Mouse (Mus musculus) limb, embryonic 13.5 days (tissue): ENCODE measurements around the gene Grin2c. TPM values are rescaled to one million over a fixed set of nuclear protein-coding genes. Genes with fewer than 3 reads are reported as not detected.

ENCODE experiments used
- ATAC-seq: fragments of 200-750 bp; cut with Nextera tagmentation; 2 replicates; pipeline ENCODE4 v1.8.0; 2017; ENCODE audit warnings: low read depth, moderate number of reproducible peaks, moderate TSS enrichment; ENCODE audit not compliant: low FRiP score
- H3K27ac ChIP-seq: fragments of 300-500 bp; sonication (generic); 2 replicates; pipeline ENCODE4 v1.5.1; 2015; ENCODE audit warnings: inconsistent platforms, mild to moderate bottlenecking, moderate library complexity
- H3K27me3 ChIP-seq: fragments of 300-500 bp; sonication (generic); 2 replicates; pipeline ENCODE4 v1.6.1; 2015; ENCODE audit warnings: mild to moderate bottlenecking, inconsistent platforms
- H3K36me3 ChIP-seq: fragments of 300-500 bp; sonication (generic); 2 replicates; pipeline ENCODE4 v1.6.1; 2015; ENCODE audit warnings: inconsistent platforms, mild to moderate bottlenecking, moderate library complexity
- H3K4me1 ChIP-seq: fragments of 300-500 bp; sonication (generic); 2 replicates; pipeline ENCODE4 v1.6.1; 2015; ENCODE audit warnings: inconsistent platforms
- H3K4me2 ChIP-seq: fragments of 300-500 bp; sonication (generic); replicated peaks from 2 replicates; pipeline ENCODE4 v1.6.1; 2015; ENCODE audit warnings: inconsistent platforms, mild to moderate bottlenecking, moderate library complexity
- H3K4me3 ChIP-seq: fragments of 300-500 bp; sonication (generic); 2 replicates; pipeline ENCODE4 v1.5.1; 2015; ENCODE audit warnings: moderate library complexity, mild to moderate bottlenecking, inconsistent platforms
- H3K9ac ChIP-seq: fragments of 300-500 bp; sonication (generic); 2 replicates; pipeline ENCODE4 v1.6.1; 2015; ENCODE audit warnings: mild to moderate bottlenecking, inconsistent platforms
- H3K9me3 ChIP-seq: fragments of 300-500 bp; sonication (generic); 2 replicates; pipeline ENCODE4 v1.6.1; 2016; ENCODE audit warnings: inconsistent platforms
- WGBS: fragments of 180-500 bp; shearing (Covaris S2); methylation state at CpG from one replicate; pipeline ENCODE4 v1.1.7; 2015; 5-methylcytosine and 5-hydroxymethylcytosine counted together
- polyA plus RNA-seq: library from polyadenylated mRNA; unstranded; fragments of >200 nt; fragmentation: Nextera tagmentation; extraction: Ambion mirVana; gene quantifications from 2 replicates; pipeline ENCODE4 v1.2.1, GENCODE M21; 2015

The Grin2c gene
- polyA plus RNA-seq: 0.05 and 0.09 TPM in 2 replicates

GRCm38 (mm10) chr11:115267061-115267883 is at the start of gene Grin2c:
Gene Grin2c (minus strand): TSS chr11:115267243.
- H3K9me3 ChIP-seq: no peaks in the 10 kb centered on the region
- H3K27ac ChIP-seq: no peak within 1 kb of the TSS
- peak within 1 kb of the TSS; percentile 47 for H3K4me3 ChIP-seq
- 7% methylated on average over 31 of the region's 50 CpGs for WGBS
- peak within 1 kb of the TSS; percentile 59 for H3K9ac ChIP-seq
- H3K36me3 ChIP-seq: peaks cover 27% of the 10 kb centered on the region
- H3K27me3 ChIP-seq: peaks cover 84% of the 10 kb centered on the region
- peaks cover 22% of the 10 kb centered on the region for H3K4me1 ChIP-seq
- no peak for ATAC-seq
- H3K4me2 ChIP-seq: peak within 1 kb of the TSS; percentile 77

- Histone ChIP-seq H3K27ac (no peak overlapping the region), H3K36me3 (no peaks in the 10 kb centered on the region), H3K9me3 (no peaks in the 10 kb centered on the region), H3K4me2 (no peak overlapping the region), H3K4me1 (no peaks in the 10 kb centered on the region), H3K4me3 (no peak overlapping the region), H3K27me3 (peaks cover 79% of the 10 kb centered on the region), H3K9ac (no peak overlapping the region)
- 33% methylated on average over 2 of the region's 2 CpGs for WGBS
- no peak for ATAC-seq
These were observed 47.2 kb upstream of the Grin2c start for GRCm38 (mm10) chr11:115314249-115314648.

DNA sequence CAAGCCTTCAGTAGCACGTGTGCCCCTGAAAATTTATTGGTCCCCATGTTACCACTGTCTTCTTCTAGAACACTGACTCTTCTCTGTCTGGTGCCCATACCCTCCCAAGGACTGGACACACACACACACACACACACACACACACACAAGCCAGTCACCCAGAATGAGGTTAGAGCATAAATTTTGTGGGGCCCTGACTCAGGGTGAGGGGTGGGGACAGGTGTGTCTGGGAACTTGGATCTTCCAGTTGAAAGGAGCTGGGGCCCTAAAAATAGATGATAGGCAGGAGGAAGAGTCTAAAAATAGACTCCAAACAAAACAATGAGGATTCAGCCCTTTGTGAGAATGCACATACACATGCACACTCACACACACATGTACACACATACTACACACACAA is 41.7 kb upstream of the Grin2c start:
- no peak for ATAC-seq
- Histone ChIP-seq H3K4me3 (no peak overlapping the region), H3K9ac (no peak overlapping the region), H3K36me3 (no peaks in the 10 kb centered on the region), H3K27ac (no peak overlapping the region), H3K9me3 (no peaks in the 10 kb centered on the region), H3K4me2 (no peak overlapping the region), H3K4me1 (no peaks in the 10 kb centered on the region), H3K27me3 (peaks cover 46% of the 10 kb centered on the region)
- WGBS: 63% methylated on average over 1 of the region's 1 CpGs

- Histone ChIP-seq H3K9me3 (no peaks in the 10 kb centered on the region), H3K36me3 (no peaks in the 10 kb centered on the region), H3K4me1 (no peaks in the 10 kb centered on the region), H3K4me3 (no peak within 1 kb of the TSS), H3K4me2 (no peak within 1 kb of the TSS), H3K27me3 (peaks cover 30% of the 10 kb centered on the region), H3K27ac (no peak within 1 kb of the TSS), H3K9ac (no peak within 1 kb of the TSS)
- WGBS: 19% methylated on average over 8 of the region's 8 CpGs
- no peak for ATAC-seq
These were observed 39.8 kb upstream of the Grin2c start, which contains the start of gene Otop2 for GRCm38 (mm10) chr11:115306863-115307262. Gene Otop2 (plus strand): TSS chr11:115307163.

DNA sequence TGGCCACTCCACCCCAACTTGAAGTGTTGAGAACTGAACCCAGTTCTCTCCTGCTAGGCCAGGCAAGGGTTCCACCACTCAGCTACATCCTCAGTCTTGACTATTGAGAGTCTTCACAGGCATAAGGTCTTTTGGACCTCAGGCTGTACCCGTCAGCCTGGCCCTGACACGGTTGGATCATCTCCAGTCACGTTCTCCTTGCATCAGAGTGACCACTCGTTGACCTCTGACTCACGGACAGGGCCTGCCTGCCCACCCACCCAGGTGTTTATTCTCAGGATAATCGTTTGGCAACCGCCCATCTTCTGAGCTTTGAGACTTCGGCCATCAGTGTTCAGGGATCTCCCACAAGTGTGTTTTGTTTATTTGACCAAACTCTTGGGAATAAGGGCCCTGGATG is 36.1 kb upstream of the Grin2c start:
- no peaks in the 10 kb centered on the region for H3K4me1 ChIP-seq
- 63% methylated on average over 8 of the region's 8 CpGs for WGBS
- no peak for ATAC-seq

GRCm38 (mm10) chr11:115301351-115301750 is 34.3 kb upstream of the Grin2c start:
- H3K9me3 ChIP-seq: no peaks in the 10 kb centered on the region
- no peaks in the 10 kb centered on the region for H3K36me3 ChIP-seq
- H3K27ac ChIP-seq: no peak overlapping the region
- H3K9ac ChIP-seq: no peak overlapping the region
- ATAC-seq: no peak
- H3K4me2 ChIP-seq: no peak overlapping the region
- H3K4me3 ChIP-seq: no peak overlapping the region
- WGBS: 87% methylated on average over 2 of the region's 2 CpGs
- peaks cover 3% of the 10 kb centered on the region; the same call in 1 of the 2 replicates for H3K4me1 ChIP-seq
- peaks cover 46% of the 10 kb centered on the region for H3K27me3 ChIP-seq

More for the DNA sequence above, 36.1 kb upstream of the Grin2c start:
- H3K4me3 ChIP-seq: no peak overlapping the region
- no peaks in the 10 kb centered on the region for H3K36me3 ChIP-seq
- H3K27ac ChIP-seq: no peak overlapping the region
- H3K9ac ChIP-seq: no peak overlapping the region
- H3K9me3 ChIP-seq: no peaks in the 10 kb centered on the region
- no peak overlapping the region for H3K4me2 ChIP-seq
- H3K27me3 ChIP-seq: peaks cover 42% of the 10 kb centered on the region

GRCm38 (mm10) chr11:115300745-115301144 is 33.7 kb upstream of the Grin2c start:
- WGBS: 80% methylated on average over 4 of the region's 4 CpGs
- no peak overlapping the region for H3K4me3 ChIP-seq
- no peak overlapping the region for H3K9ac ChIP-seq
- H3K9me3 ChIP-seq: no peaks in the 10 kb centered on the region
- peaks cover 49% of the 10 kb centered on the region for H3K27me3 ChIP-seq
- no peak for ATAC-seq
- no peak overlapping the region for H3K27ac ChIP-seq
- peaks cover 3% of the 10 kb centered on the region; the same call in 1 of the 2 replicates for H3K4me1 ChIP-seq
- H3K4me2 ChIP-seq: no peak overlapping the region
- no peaks in the 10 kb centered on the region for H3K36me3 ChIP-seq

- no peak overlapping the region for H3K9ac ChIP-seq
- H3K27me3 ChIP-seq: peaks cover 57% of the 10 kb centered on the region
- no peak overlapping the region for H3K4me2 ChIP-seq
- no peak overlapping the region for H3K27ac ChIP-seq
- ATAC-seq: no peak
- H3K9me3 ChIP-seq: no peaks in the 10 kb centered on the region
- WGBS: 61% methylated on average over 8 of the region's 8 CpGs
- no peak overlapping the region for H3K4me3 ChIP-seq
- H3K36me3 ChIP-seq: no peaks in the 10 kb centered on the region
- peaks cover 3% of the 10 kb centered on the region; the same call in 1 of the 2 replicates for H3K4me1 ChIP-seq
These were observed 31.1 kb upstream of the Grin2c start for GRCm38 (mm10) chr11:115298160-115298559.

GRCm38 (mm10) chr11:115297214-115297826 is 30.3 kb upstream of the Grin2c start, which contains the start of gene Fads6:
Gene Fads6 (minus strand): TSS chr11:115297663.
- H3K4me1 ChIP-seq: peaks cover 3% of the 10 kb centered on the region; the same call in 1 of the 2 replicates
- peak within 1 kb of the TSS; percentile 51 for H3K4me3 ChIP-seq
- peak within 1 kb of the TSS; percentile 63 for H3K9ac ChIP-seq
- no peaks in the 10 kb centered on the region for H3K36me3 ChIP-seq
- peaks cover 56% of the 10 kb centered on the region for H3K27me3 ChIP-seq
- peak; percentile 44; the same call in 1 of the 2 replicates for ATAC-seq
- no peaks in the 10 kb centered on the region for H3K9me3 ChIP-seq
- under 1% methylated on average over 44 of the region's 44 CpGs for WGBS
- H3K4me2 ChIP-seq: peak within 1 kb of the TSS; percentile 86
- H3K27ac ChIP-seq: no peak within 1 kb of the TSS

DNA sequence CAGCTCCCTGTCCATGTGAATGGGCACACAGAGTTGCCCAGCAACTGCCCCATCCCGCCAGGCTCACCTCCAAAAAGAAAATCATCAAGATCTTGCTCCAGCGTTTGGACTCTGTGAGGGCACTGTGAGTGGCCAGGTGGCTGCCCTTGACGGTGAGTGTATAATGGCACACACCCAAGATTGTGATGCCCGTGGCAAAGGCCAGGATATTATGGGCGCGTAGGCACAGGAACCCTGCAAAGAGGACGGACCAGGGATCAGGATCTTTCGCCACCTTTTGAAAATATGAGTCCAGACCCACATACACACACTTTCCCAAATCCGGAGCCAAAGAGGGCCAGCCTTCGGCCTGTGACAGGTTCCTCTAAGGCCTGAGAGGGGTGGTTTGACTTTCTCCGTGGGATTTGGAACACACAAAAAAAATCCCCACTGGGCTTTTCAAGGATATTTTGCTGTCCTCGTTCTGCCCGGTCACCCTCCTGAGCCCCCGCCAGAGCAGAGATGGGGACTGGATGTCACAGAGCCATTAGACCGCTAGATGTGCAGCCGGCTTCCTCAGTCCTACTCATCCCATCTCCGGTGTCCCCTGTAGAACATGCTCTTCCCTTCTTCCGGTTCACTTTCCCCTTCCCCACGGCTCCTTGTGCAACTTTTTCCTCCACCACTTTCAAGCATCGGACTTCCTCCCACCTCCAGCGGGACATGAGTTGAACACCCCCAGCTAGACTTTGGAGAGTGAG is 29.6 kb upstream of the Grin2c start:
- peaks cover 3% of the 10 kb centered on the region; the same call in 1 of the 2 replicates for H3K4me1 ChIP-seq
- H3K4me2 ChIP-seq: peak overlapping the region; percentile 86
- ATAC-seq: no peak
- peak overlapping the region; percentile 63; the same call in 1 of the 2 replicates for H3K9ac ChIP-seq
- H3K9me3 ChIP-seq: no peaks in the 10 kb centered on the region
- peak overlapping the region; percentile 51 for H3K4me3 ChIP-seq
- no peak overlapping the region for H3K27ac ChIP-seq
- 60% methylated on average over 21 of the region's 21 CpGs for WGBS
- H3K27me3 ChIP-seq: peaks cover 56% of the 10 kb centered on the region
- H3K36me3 ChIP-seq: no peaks in the 10 kb centered on the region

DNA sequence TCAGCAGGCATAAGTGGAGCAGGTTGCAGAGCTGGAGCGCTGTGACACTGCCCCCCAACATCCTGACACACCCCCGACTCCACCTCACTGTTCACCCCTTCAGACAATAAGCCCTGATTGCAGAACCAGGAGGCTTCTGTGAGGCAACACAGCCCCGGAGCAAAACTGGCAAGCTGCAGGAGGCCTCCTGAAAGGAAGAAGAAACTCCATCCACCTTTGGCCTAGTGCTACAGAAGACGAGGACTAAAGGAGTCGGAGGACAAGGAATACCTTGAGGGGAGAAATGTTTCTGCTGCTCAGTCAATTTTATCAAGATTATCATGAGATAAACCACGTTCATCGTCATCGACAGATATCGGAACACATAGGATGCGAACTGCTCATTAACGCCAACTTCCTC is 28.9 kb upstream of the Grin2c start:
- 88% methylated on average over 11 of the region's 11 CpGs for WGBS
- no peak for ATAC-seq
- Histone ChIP-seq H3K4me1 (peaks cover 3% of the 10 kb centered on the region; the same call in 1 of the 2 replicates), H3K9ac (no peak overlapping the region), H3K4me2 (no peak overlapping the region), H3K36me3 (no peaks in the 10 kb centered on the region), H3K27ac (no peak overlapping the region), H3K4me3 (no peak overlapping the region), H3K9me3 (no peaks in the 10 kb centered on the region), H3K27me3 (peaks cover 56% of the 10 kb centered on the region)
